Mouse (Mus musculus): ENCODE measurements around the gene Trim30c. TPM values are rescaled to one million over a fixed set of nuclear protein-coding genes. Genes with fewer than 3 reads are reported as not detected.

The Trim30c gene
- polyA plus RNA-seq, 1 experiment from 2014 or later = 0.20 TPM

Other genes starting within 250 kb of the Trim30c start
- not detected in 2 replicates for gene Olfm5, start 236.0 kb downstream of the Trim30c start, polyA plus RNA-seq (2016; fragmentation: Nextera tagmentation; extraction: Ambion mirVana)
- 0.05 and 0.11 TPM in 2 replicates for gene Olfr648, start 217.4 kb downstream of the Trim30c start, polyA plus RNA-seq (2016; fragmentation: Nextera tagmentation; extraction: Ambion mirVana)
- not detected in 2 replicates for gene Olfr649, start 204.9 kb downstream of the Trim30c start, polyA plus RNA-seq (2016; fragmentation: Nextera tagmentation; extraction: Ambion mirVana)
- gene Trim6, start 182.0 kb downstream of the Trim30c start, polyA plus RNA-seq (2016; fragmentation: Nextera tagmentation; extraction: Ambion mirVana) = 1.6 and 1.7 TPM in 2 replicates
- gene Trim34a, start 156.4 kb downstream of the Trim30c start, polyA plus RNA-seq (2016; fragmentation: Nextera tagmentation; extraction: Ambion mirVana) = 1.2 and 1.7 TPM in 2 replicates
- gene Trim5, start 112.7 kb downstream of the Trim30c start, polyA plus RNA-seq (2016; fragmentation: Nextera tagmentation; extraction: Ambion mirVana) = 0.33 and 0.38 TPM in 2 replicates
- 3.2 and 4.3 TPM in 2 replicates for gene Trim12a, start 85.4 kb downstream of the Trim30c start, polyA plus RNA-seq (2016; fragmentation: Nextera tagmentation; extraction: Ambion mirVana)
- not detected in 2 replicates for gene Trim34b, start 71.4 kb downstream of the Trim30c start, polyA plus RNA-seq (2016; fragmentation: Nextera tagmentation; extraction: Ambion mirVana)
- 1.2 and 1.4 TPM in 2 replicates for gene Trim12c, start 47.5 kb downstream of the Trim30c start, polyA plus RNA-seq (2016; fragmentation: Nextera tagmentation; extraction: Ambion mirVana)
- 0.11 TPM in 1 of 2 replicates, not detected in the other for gene Trim30b, start 31.0 kb downstream of the Trim30c start, polyA plus RNA-seq (2016; fragmentation: Nextera tagmentation; extraction: Ambion mirVana)
- gene Trim30a, start 64.4 kb upstream of the Trim30c start, polyA plus RNA-seq (2016; fragmentation: Nextera tagmentation; extraction: Ambion mirVana) = 1.2 and 1.3 TPM in 2 replicates
- gene Trim30d, start 107.0 kb upstream of the Trim30c start, polyA plus RNA-seq (2016; fragmentation: Nextera tagmentation; extraction: Ambion mirVana) = 0.42 and 0.43 TPM in 2 replicates
- gene Olfr651, start 149.3 kb upstream of the Trim30c start, polyA plus RNA-seq (2016; fragmentation: Nextera tagmentation; extraction: Ambion mirVana) = not detected in 2 replicates
- not detected in 2 replicates for gene Olfr652, start 160.1 kb upstream of the Trim30c start, polyA plus RNA-seq (2016; fragmentation: Nextera tagmentation; extraction: Ambion mirVana)
- not detected in 2 replicates for gene Olfr653, start 176.5 kb upstream of the Trim30c start, polyA plus RNA-seq (2016; fragmentation: Nextera tagmentation; extraction: Ambion mirVana)
- gene Olfr654, start 186.2 kb upstream of the Trim30c start, polyA plus RNA-seq (2016; fragmentation: Nextera tagmentation; extraction: Ambion mirVana) = not detected in 2 replicates
- gene Olfr655, start 200.9 kb upstream of the Trim30c start, polyA plus RNA-seq (2016; fragmentation: Nextera tagmentation; extraction: Ambion mirVana) = not detected in 2 replicates
- gene Olfr656, start 213.1 kb upstream of the Trim30c start, polyA plus RNA-seq (2016; fragmentation: Nextera tagmentation; extraction: Ambion mirVana) = not detected in 2 replicates
- gene Olfr657, start 224.0 kb upstream of the Trim30c start, polyA plus RNA-seq (2016; fragmentation: Nextera tagmentation; extraction: Ambion mirVana) = not detected in 2 replicates
- not detected in 2 replicates for gene Olfr658, start 246.5 kb upstream of the Trim30c start, polyA plus RNA-seq (2016; fragmentation: Nextera tagmentation; extraction: Ambion mirVana)